In genomic region chr11:94449886-94450285, GRCm38 (mm10) we compare ENCODE assay signal across 13 mouse cellular contexts. TPM values are rescaled to one million over a fixed set of nuclear protein-coding genes. Genes with fewer than 3 reads are reported as not detected.
DNase-seq lines count a peak whose midpoint lies in the region; ATAC-seq and TF ChIP-seq lines count a peak whose summit lies in the region.
"Had no signal": no experiment of that assay in that cellular context is flagged by ENCODE, and none has a peak within 500 bp of the region (broad histone marks: within the 10 kb centered on the region; RNA-seq: fewer than 3 reads in every experiment).

No protein-coding gene starts in this region.

- no peaks in the 10 kb centered on the region for H3K36me3 ChIP-seq in lung, postnatal 0 days (ENCODE audit: insufficient read depth, low read length)
- H3K36me3 ChIP-seq in midbrain, embryonic 16.5 days (ENCODE audit: control insufficient read depth, insufficient read depth, low read length): peaks cover 2% of the 10 kb centered on the region; the same call in 1 of the 2 replicates
- H3K36me3 ChIP-seq in intestine, postnatal 0 days (ENCODE audit: control insufficient read depth, insufficient read depth): no peaks in the 10 kb centered on the region

- H3K27me3 ChIP-seq in lung, postnatal 0 days (replicated peaks; ENCODE audit: insufficient read depth, low read length): no peaks in the 10 kb centered on the region
- no peaks in the 10 kb centered on the region for H3K27me3 ChIP-seq in midbrain, embryonic 16.5 days (ENCODE audit: control insufficient read depth, insufficient read depth, low read depth, low read length)
- H3K27me3 ChIP-seq in intestine, postnatal 0 days (replicated peaks; ENCODE audit: control insufficient read depth, insufficient read depth, low read length): 0 out of 2 replicates have a peak, but pooled peaks cover 2% of the 10 kb centered on the region

- ATAC-seq in lung, postnatal 0 days: peak; percentile 21; the same call in 1 of the 2 replicates
- 0 out of 2 replicates have a peak, but pooled peaks have one; percentile 9 for ATAC-seq in midbrain, embryonic 16.5 days
- ATAC-seq in intestine, postnatal 0 days: no peak

- no peaks in the 10 kb centered on the region for H3K9me3 ChIP-seq in lung, postnatal 0 days (ENCODE audit: low read length)
- H3K9me3 ChIP-seq in midbrain, embryonic 16.5 days (replicated peaks; ENCODE audit: control insufficient read depth, low read length, poor library complexity, severe bottlenecking): no peaks in the 10 kb centered on the region
- no peaks in the 10 kb centered on the region for H3K9me3 ChIP-seq in intestine, postnatal 0 days (ENCODE audit: control insufficient read depth)

- peak; percentile 24 for DNase-seq in lung, postnatal 0 days (ENCODE audit: low spot score)
- DNase-seq in lung, postnatal 4 days: no peak
- DNase-seq in heart, adult 18-20 months: peak; percentile 74 to 81
- DNase-seq in heart, postnatal 10 days: peak; percentile 79 to 81
- DNase-seq in spleen, postnatal 14 days (ENCODE audit: low spot score in 2 of 2): no peak
- DNase-seq: adrenal gland, postnatal 25 days; cerebellum, adult 18-20 months; lung, embryonic 14.5 days; thymus, postnatal 14 days had no signal

- TF ChIP-seq EP300 in lung, postnatal 0 days (IDR thresholded peaks at IDR 0.05): no peak

- 36% methylated on average over 5 of the region's 5 CpGs for WGBS in lung, postnatal 0 days
- 35% methylated on average over 5 of the region's 5 CpGs for WGBS in midbrain, embryonic 16.5 days
- WGBS in intestine, postnatal 0 days: 62% methylated on average over 5 of the region's 5 CpGs

- no peak overlapping the region for H3K27ac ChIP-seq in lung, postnatal 0 days (ENCODE audit: low read length)
- H3K27ac ChIP-seq in midbrain, embryonic 16.5 days (ENCODE audit: low read length): peak overlapping the region; percentile 64
- no peak overlapping the region for H3K27ac ChIP-seq in intestine, postnatal 0 days (ENCODE audit: low read depth, low read length)

- no peak overlapping the region for H3K4me3 ChIP-seq in lung, postnatal 0 days (ENCODE audit: low read depth, low read length)
- no peak overlapping the region for H3K4me3 ChIP-seq in midbrain, embryonic 16.5 days (ENCODE audit: low read depth, low read length)
- H3K4me3 ChIP-seq in intestine, postnatal 0 days (ENCODE audit: low read depth, low read length): no peak overlapping the region
- H3K4me3 ChIP-seq: myocyte had no signal

- no peak overlapping the region for H3K4me2 ChIP-seq in lung, postnatal 0 days (replicated peaks; ENCODE audit: low read depth, low read length)
- no peak overlapping the region for H3K4me2 ChIP-seq in midbrain, embryonic 16.5 days (ENCODE audit: low read length)
- H3K4me2 ChIP-seq in intestine, postnatal 0 days (replicated peaks; ENCODE audit: low read depth): no peak overlapping the region
- H3K4me2 ChIP-seq: lung, embryonic 14.5 days had no signal

- no peak for TF ChIP-seq CTCF in lung, postnatal 0 days (IDR thresholded peaks at IDR 0.05)
- no peak for TF ChIP-seq CTCF in intestine, postnatal 0 days (IDR thresholded peaks at IDR 0.05; ENCODE audit: low read depth)

- intact Hi-C loops in heart, postnatal 10 days (cut with DNase I): no loop called here

- H3K9ac ChIP-seq in lung, postnatal 0 days (replicated peaks; ENCODE audit: low read depth): no peak overlapping the region
- H3K9ac ChIP-seq in midbrain, embryonic 16.5 days (ENCODE audit: low read depth, low read length): no peak overlapping the region; the same call in 1 of the 2 replicates
- H3K9ac ChIP-seq in intestine, postnatal 0 days (ENCODE audit: low read depth, low read length): no peak overlapping the region
- H3K9ac ChIP-seq: lung, embryonic 14.5 days had no signal

- H3K4me1 ChIP-seq in lung, postnatal 0 days (ENCODE audit: insufficient read depth, low read depth, low read length): peaks cover 7% of the 10 kb centered on the region
- H3K4me1 ChIP-seq in midbrain, embryonic 16.5 days (ENCODE audit: control insufficient read depth, insufficient read depth, low read length): peaks cover 34% of the 10 kb centered on the region
- no peaks in the 10 kb centered on the region for H3K4me1 ChIP-seq in intestine, postnatal 0 days (replicated peaks; ENCODE audit: control insufficient read depth, insufficient read depth, low read length)

RNA-seq across cellular contexts. Expression of gene Cacna1g, which starts 24.1 kb away (rescaled TPM):
- 1.4 and 3.1 TPM in 2 replicates for polyA plus RNA-seq in lung, postnatal 0 days (2015; fragmentation: Nextera tagmentation; extraction: Ambion mirVana)
- 10 to 100 TPM in 1 of 2 experiments, 1 to 10 TPM in 1; 8.7 to 10.1 TPM for total RNA-seq in heart, adult 18-20 months (2021)
- total RNA-seq in heart, postnatal 10 days (2021): 10 to 100 TPM; 33.4 to 41.3 TPM
- 18.4 and 21.2 TPM in 2 replicates for polyA plus RNA-seq in midbrain, embryonic 16.5 days (2015; fragmentation: Nextera tagmentation; extraction: Ambion mirVana)
- polyA plus RNA-seq in intestine, postnatal 0 days (2015; fragmentation: Nextera tagmentation; extraction: Ambion mirVana): 1.2 and 1.4 TPM in 2 replicates

RNA-seq across cellular contexts. Expression of gene Spata20, which starts 36.1 kb away (rescaled TPM):
- 0.14 TPM in 1 of 2 replicates, not detected in the other for polyA plus RNA-seq in lung, postnatal 0 days (2015; fragmentation: Nextera tagmentation; extraction: Ambion mirVana)
- under 1 TPM; 0.17 to 0.54 TPM for total RNA-seq in heart, adult 18-20 months (2021)
- 1 to 10 TPM in 1 of 2 experiments, under 1 TPM in 1; 0.31 to 1.2 TPM for total RNA-seq in heart, postnatal 10 days (2021)
- 0.43 and 0.66 TPM in 2 replicates for polyA plus RNA-seq in midbrain, embryonic 16.5 days (2015; fragmentation: Nextera tagmentation; extraction: Ambion mirVana)
- polyA plus RNA-seq in intestine, postnatal 0 days (2015; fragmentation: Nextera tagmentation; extraction: Ambion mirVana): not detected in 2 replicates
- total RNA-seq: adrenal gland, postnatal 25 days had no signal
- polyA plus RNA-seq: limb, embryonic 11.5 days; myocyte had no signal

RNA-seq across cellular contexts. Expression of gene Epn3, which starts 49.9 kb away (rescaled TPM):
- 33.2 and 34.5 TPM in 2 replicates for polyA plus RNA-seq in lung, postnatal 0 days (2015; fragmentation: Nextera tagmentation; extraction: Ambion mirVana)
- total RNA-seq in heart, adult 18-20 months (2021): 10 to 100 TPM; 19.3 to 21.1 TPM
- total RNA-seq in heart, postnatal 10 days (2021): 10 to 100 TPM; 26.5 to 26.7 TPM
- polyA plus RNA-seq in midbrain, embryonic 16.5 days (2015; fragmentation: Nextera tagmentation; extraction: Ambion mirVana): 0.43 and 0.57 TPM in 2 replicates
- polyA plus RNA-seq in intestine, postnatal 0 days (2015; fragmentation: Nextera tagmentation; extraction: Ambion mirVana): 0.55 and 1.0 TPM in 2 replicates

RNA-seq across cellular contexts. Expression of gene Abcc3, which starts 57.1 kb away (rescaled TPM):
- polyA plus RNA-seq in lung, postnatal 0 days (2015; fragmentation: Nextera tagmentation; extraction: Ambion mirVana): 8.7 and 10.4 TPM in 2 replicates
- 1 to 10 TPM; 1.7 to 1.8 TPM for total RNA-seq in heart, adult 18-20 months (2021)
- total RNA-seq in heart, postnatal 10 days (2021): 1 to 10 TPM; 2.8 TPM
- polyA plus RNA-seq in midbrain, embryonic 16.5 days (2015; fragmentation: Nextera tagmentation; extraction: Ambion mirVana): 0.57 and 0.92 TPM in 2 replicates
- polyA plus RNA-seq in intestine, postnatal 0 days (2015; fragmentation: Nextera tagmentation; extraction: Ambion mirVana): 3.2 and 3.9 TPM in 2 replicates
- polyA plus RNA-seq: myocyte had no signal

Comparison
In these comparisons a context has a peak if more than half of its experiments do, and no peak if none do; other contexts are left out.
1. DNase-seq: peak in lung, postnatal 0 days (single experiment), heart, adult 18-20 months (2 of 2) and heart, postnatal 10 days (2 of 2); none in lung, postnatal 4 days (0 of 2) and spleen, postnatal 14 days (0 of 2).
2. RNA of gene Epn3, which starts 49.9 kb away (polyA plus RNA-seq): 33.2 to 34.5 TPM in lung, postnatal 0 days; 0.55 to 1.0 TPM in intestine, postnatal 0 days and 0.43 to 0.57 TPM in midbrain, embryonic 16.5 days; every median in the first group is over 10 times any median in the second.